Mouse (Mus musculus): ENCODE measurements around the gene Mip. TPM values are rescaled to one million over a fixed set of nuclear protein-coding genes. Genes with fewer than 3 reads are reported as not detected.
"Not testable (repeated sequence)": the region's sequence is repeated elsewhere in the genome, so short reads cannot be mapped to it uniquely, and the experiment has no call there.

Mip gene
- polyA plus RNA-seq, 1 experiment from 2014 or later, result not detected

GRCm38 (mm10) chr10:128253677-128254255, 28.1 kb downstream of the Mip start, which contains the start of gene Apon:
Apon (plus strand) TSS chr10:128254096.
- Histone ChIP-seq H3K27ac (replicated peaks in 1 of 2; ENCODE audit: control insufficient read depth in 1 of 2, insufficient read depth in 1 of 2, low read depth in 2 of 2, low read length in 2 of 2) (no peak within 1 kb of the TSS), H3K4me2 (ENCODE audit: low read length) (no peak within 1 kb of the TSS), H3K36me3 (ENCODE audit: control insufficient read depth, insufficient read depth, low read length) (peaks cover 42% of the 10 kb centered on the region), H3K9me3 (ENCODE audit: control insufficient read depth, low read length) (no peaks in the 10 kb centered on the region), H3K4me1 (ENCODE audit: control insufficient read depth in 2 of 2, insufficient read depth in 2 of 2, low read length in 2 of 2) (no peaks in the 10 kb centered on the region), H3K4me3 (ENCODE audit: control insufficient read depth in 1 of 2, insufficient read depth in 1 of 2, low read depth in 1 of 2, low read length in 2 of 2) (no peak within 1 kb of the TSS), H3K9ac (ENCODE audit: low read length) (no peak within 1 kb of the TSS), H3K27me3 (ENCODE audit: control insufficient read depth, insufficient read depth, low read length) (no peaks in the 10 kb centered on the region)
- 89% methylated on average over 4 of the region's 4 CpGs for WGBS
- no peak for ATAC-seq (ENCODE audit: insufficient number of reproducible peaks, insufficient read depth, low FRiP score, low read depth)

- Histone ChIP-seq H3K36me3 (ENCODE audit: control insufficient read depth, insufficient read depth, low read length) (peaks cover 21% of the 10 kb centered on the region), H3K9ac (ENCODE audit: low read length) (no peak overlapping the region), H3K4me1 (ENCODE audit: control insufficient read depth in 2 of 2, insufficient read depth in 2 of 2, low read length in 2 of 2) (no peaks in the 10 kb centered on the region), H3K9me3 (ENCODE audit: control insufficient read depth, low read length) (no peaks in the 10 kb centered on the region), H3K4me2 (ENCODE audit: low read length) (no peak overlapping the region), H3K27ac (replicated peaks in 1 of 2; ENCODE audit: control insufficient read depth in 1 of 2, insufficient read depth in 1 of 2, low read depth in 2 of 2, low read length in 2 of 2) (no peak overlapping the region), H3K27me3 (ENCODE audit: control insufficient read depth, insufficient read depth, low read length) (no peaks in the 10 kb centered on the region), H3K4me3 (ENCODE audit: control insufficient read depth in 1 of 2, insufficient read depth in 1 of 2, low read depth in 1 of 2, low read length in 2 of 2) (no peak overlapping the region)
- 80% methylated on average over 8 of the region's 8 CpGs for WGBS
- ATAC-seq (ENCODE audit: insufficient number of reproducible peaks, insufficient read depth, low FRiP score, low read depth), result no peak
Measured at GRCm38 (mm10) chr10:128255925-128256324, 30.3 kb downstream of the Mip start.

GRCm38 (mm10) chr10:128256328-128256727, 30.7 kb downstream of the Mip start:
- no peak overlapping the region for H3K27ac ChIP-seq (replicated peaks in 1 of 2; ENCODE audit: control insufficient read depth in 1 of 2, insufficient read depth in 1 of 2, low read depth in 2 of 2, low read length in 2 of 2)
- ATAC-seq (ENCODE audit: insufficient number of reproducible peaks, insufficient read depth, low FRiP score, low read depth), result no peak
- H3K27me3 ChIP-seq (ENCODE audit: control insufficient read depth, insufficient read depth, low read length), result no peaks in the 10 kb centered on the region
- H3K4me2 ChIP-seq (ENCODE audit: low read length), result no peak overlapping the region
- no peaks in the 10 kb centered on the region for H3K9me3 ChIP-seq (ENCODE audit: control insufficient read depth, low read length)
- H3K36me3 ChIP-seq (ENCODE audit: control insufficient read depth, insufficient read depth, low read length), result peaks cover 17% of the 10 kb centered on the region
- 85% methylated on average over 8 of the region's 8 CpGs for WGBS
- H3K9ac ChIP-seq (ENCODE audit: low read length), result no peak overlapping the region
- no peaks in the 10 kb centered on the region for H3K4me1 ChIP-seq (ENCODE audit: control insufficient read depth in 2 of 2, insufficient read depth in 2 of 2, low read length in 2 of 2)
- no peak overlapping the region for H3K4me3 ChIP-seq (ENCODE audit: control insufficient read depth in 1 of 2, insufficient read depth in 1 of 2, low read depth in 1 of 2, low read length in 2 of 2)

GRCm38 (mm10) chr10:128258953-128259352, 33.3 kb downstream of the Mip start:
- no peaks in the 10 kb centered on the region for H3K9me3 ChIP-seq (ENCODE audit: control insufficient read depth, low read length)
- no peak for ATAC-seq (ENCODE audit: insufficient number of reproducible peaks, insufficient read depth, low FRiP score, low read depth)
- H3K27ac ChIP-seq (replicated peaks in 1 of 2; ENCODE audit: control insufficient read depth in 1 of 2, insufficient read depth in 1 of 2, low read depth in 2 of 2, low read length in 2 of 2), result no peak overlapping the region; a peak in 1 of 4 replicates
- H3K4me3 ChIP-seq (ENCODE audit: control insufficient read depth in 1 of 2, insufficient read depth in 1 of 2, low read depth in 1 of 2, low read length in 2 of 2), result no peak overlapping the region
- H3K9ac ChIP-seq (ENCODE audit: low read length), result no peak overlapping the region
- H3K4me1 ChIP-seq (ENCODE audit: control insufficient read depth in 2 of 2, insufficient read depth in 2 of 2, low read length in 2 of 2), result peaks cover 0 to 4% of the 10 kb centered on the region in 2 experiments; a peak in 1 of 4 replicates
- no peaks in the 10 kb centered on the region for H3K27me3 ChIP-seq (ENCODE audit: control insufficient read depth, insufficient read depth, low read length)
- 75% methylated on average over 4 of the region's 4 CpGs for WGBS
- H3K4me2 ChIP-seq (ENCODE audit: low read length), result no peak overlapping the region
- H3K36me3 ChIP-seq (ENCODE audit: control insufficient read depth, insufficient read depth, low read length), result no peaks in the 10 kb centered on the region

GRCm38 (mm10) chr10:128259946-128260345, 34.3 kb downstream of the Mip start:
- no peak overlapping the region for H3K27ac ChIP-seq (replicated peaks in 1 of 2; ENCODE audit: control insufficient read depth in 1 of 2, insufficient read depth in 1 of 2, low read depth in 2 of 2, low read length in 2 of 2)
- 79% methylated on average over 5 of the region's 5 CpGs for WGBS
- no peak overlapping the region for H3K4me2 ChIP-seq (ENCODE audit: low read length)
- H3K9me3 ChIP-seq (ENCODE audit: control insufficient read depth, low read length), result no peaks in the 10 kb centered on the region
- H3K9ac ChIP-seq (ENCODE audit: low read length), result no peak overlapping the region
- ATAC-seq (ENCODE audit: insufficient number of reproducible peaks, insufficient read depth, low FRiP score, low read depth), result no peak
- no peaks in the 10 kb centered on the region for H3K27me3 ChIP-seq (ENCODE audit: control insufficient read depth, insufficient read depth, low read length)
- H3K36me3 ChIP-seq (ENCODE audit: control insufficient read depth, insufficient read depth, low read length), result no peaks in the 10 kb centered on the region
- no peak overlapping the region for H3K4me3 ChIP-seq (ENCODE audit: control insufficient read depth in 1 of 2, insufficient read depth in 1 of 2, low read depth in 1 of 2, low read length in 2 of 2)
- H3K4me1 ChIP-seq (ENCODE audit: control insufficient read depth in 2 of 2, insufficient read depth in 2 of 2, low read length in 2 of 2), result peaks cover 0 to 4% of the 10 kb centered on the region in 2 experiments; a peak in 1 of 4 replicates

- 82% methylated on average over 7 of the region's 7 CpGs for WGBS
- ATAC-seq (ENCODE audit: insufficient number of reproducible peaks, insufficient read depth, low FRiP score, low read depth), result not testable (repeated sequence)
Measured at GRCm38 (mm10) chr10:128260376-128260775, 34.7 kb downstream of the Mip start.

GRCm38 (mm10) chr10:128262300-128262699, 36.7 kb downstream of the Mip start:
- Histone ChIP-seq H3K27me3 (ENCODE audit: control insufficient read depth, insufficient read depth, low read length) (no peaks in the 10 kb centered on the region), H3K36me3 (ENCODE audit: control insufficient read depth, insufficient read depth, low read length) (no peaks in the 10 kb centered on the region), H3K9me3 (ENCODE audit: control insufficient read depth, low read length) (no peaks in the 10 kb centered on the region), H3K4me1 (ENCODE audit: control insufficient read depth in 2 of 2, insufficient read depth in 2 of 2, low read length in 2 of 2) (peaks cover 0 to 4% of the 10 kb centered on the region in 2 experiments; a peak in 1 of 4 replicates), H3K9ac (ENCODE audit: low read length) (no peak overlapping the region), H3K4me3 (ENCODE audit: control insufficient read depth in 1 of 2, insufficient read depth in 1 of 2, low read depth in 1 of 2, low read length in 2 of 2) (peak overlapping the region in 1 of 2 experiments; percentile 7; a peak in 2 of 4 replicates), H3K4me2 (ENCODE audit: low read length) (peak overlapping the region; percentile 27), H3K27ac (replicated peaks in 1 of 2; ENCODE audit: control insufficient read depth in 1 of 2, insufficient read depth in 1 of 2, low read depth in 2 of 2, low read length in 2 of 2) (no peak overlapping the region)
- 57% methylated on average over 22 of the region's 22 CpGs for WGBS
- no peak for ATAC-seq (ENCODE audit: insufficient number of reproducible peaks, insufficient read depth, low FRiP score, low read depth)

More at GRCm38 (mm10) chr10:128260376-128260775, 34.7 kb downstream of the Mip start:
- not testable (repeated sequence) for H3K4me3 ChIP-seq (ENCODE audit: control insufficient read depth in 1 of 2, insufficient read depth in 1 of 2, low read depth in 1 of 2, low read length in 2 of 2); H3K36me3 ChIP-seq (ENCODE audit: control insufficient read depth, insufficient read depth, low read length); H3K4me1 ChIP-seq (ENCODE audit: control insufficient read depth in 2 of 2, insufficient read depth in 2 of 2, low read length in 2 of 2); H3K27me3 ChIP-seq (ENCODE audit: control insufficient read depth, insufficient read depth, low read length); H3K27ac ChIP-seq (replicated peaks in 1 of 2; ENCODE audit: control insufficient read depth in 1 of 2, insufficient read depth in 1 of 2, low read depth in 2 of 2, low read length in 2 of 2); H3K9ac ChIP-seq (ENCODE audit: low read length); H3K4me2 ChIP-seq (ENCODE audit: low read length); H3K9me3 ChIP-seq (ENCODE audit: control insufficient read depth, low read length)
